Mouse (Mus musculus) liver, embryonic 11.5 days (tissue): ENCODE measurements around the gene Rnf187. TPM values are rescaled to one million over a fixed set of nuclear protein-coding genes. Genes with fewer than 3 reads are reported as not detected.
A peak's percentile ranks its signal among the peaks of the same experiment; 100 is the strongest.

Experiments used
- ATAC-seq: fragments of 200-750 bp; cut with Nextera tagmentation; replicated peaks from 2 replicates; pipeline ENCODE4 v1.8.0; 2017; ENCODE audit warnings: moderate number of reproducible peaks, mild to moderate bottlenecking, moderate TSS enrichment, moderate library complexity; ENCODE audit not compliant: low FRiP score
- DNase-seq: peaks from one replicate; pipeline ENCODE4 v3.0.0-alpha.2; 2017; ENCODE audit warnings: low spot score
- H3K27ac ChIP-seq: fragments of 300-500 bp; sonication (generic); 2 replicates; pipeline ENCODE4 v1.5.1; 2014; ENCODE audit warnings: mild to moderate bottlenecking, low read depth, low read length, control low read depth
- H3K27me3 ChIP-seq: fragments of 300-500 bp; sonication (generic); replicated peaks from 2 replicates; pipeline ENCODE4 v1.6.1; 2014; ENCODE audit warnings: low read length, mixed read lengths; ENCODE audit not compliant: control insufficient read depth, insufficient read depth
- H3K36me3 ChIP-seq: fragments of 300-500 bp; sonication (generic); 2 replicates; pipeline ENCODE4 v1.6.1; 2014; ENCODE audit warnings: mild to moderate bottlenecking, low read length, moderate library complexity, mixed read lengths; ENCODE audit not compliant: control insufficient read depth, insufficient read depth
- H3K4me1 ChIP-seq: fragments of 300-500 bp; sonication (generic); replicated peaks from 2 replicates; pipeline ENCODE4 v1.6.1; 2014; ENCODE audit warnings: low read length, mixed read lengths; ENCODE audit not compliant: control insufficient read depth, insufficient read depth
- H3K4me2 ChIP-seq: fragments of 300-500 bp; sonication (generic); 2 replicates; pipeline ENCODE4 v1.6.1; 2014; ENCODE audit warnings: mild to moderate bottlenecking, control low read depth, moderate library complexity
- H3K4me3 ChIP-seq: fragments of 300-500 bp; sonication (generic); 2 replicates; pipeline ENCODE4 v1.5.1; 2014; ENCODE audit warnings: low read depth, low read length, control low read depth
- H3K9ac ChIP-seq: fragments of 300-500 bp; sonication (generic); 2 replicates; pipeline ENCODE4 v1.6.1; 2014; ENCODE audit warnings: low read depth, low read length, control low read depth
- H3K9me3 ChIP-seq: fragments of 300-500 bp; sonication (generic); 2 replicates; pipeline ENCODE4 v1.6.1; 2016; ENCODE audit warnings: low read length, inconsistent platforms, mixed read lengths; ENCODE audit not compliant: control insufficient read depth
- whole genome bisulfite sequencing: fragments of 180-500 bp; shearing (Covaris S2); extraction: QIAGEN DNeasy Blood & Tissue Kit; methylation state at CpG from one replicate; pipeline ENCODE4 v1.1.7; 2014; 5-methylcytosine and 5-hydroxymethylcytosine counted together
- polyA plus RNA-seq: library from polyadenylated mRNA; unstranded; fragments of >200 nt; fragmentation: Nextera tagmentation; extraction: Ambion mirVana; gene quantifications from 2 replicates; pipeline ENCODE4 v1.2.1, GENCODE M21; 2014

The Rnf187 gene
- polyA plus RNA-seq, 1 experiment from 2014 or later = 229 TPM

DNA sequence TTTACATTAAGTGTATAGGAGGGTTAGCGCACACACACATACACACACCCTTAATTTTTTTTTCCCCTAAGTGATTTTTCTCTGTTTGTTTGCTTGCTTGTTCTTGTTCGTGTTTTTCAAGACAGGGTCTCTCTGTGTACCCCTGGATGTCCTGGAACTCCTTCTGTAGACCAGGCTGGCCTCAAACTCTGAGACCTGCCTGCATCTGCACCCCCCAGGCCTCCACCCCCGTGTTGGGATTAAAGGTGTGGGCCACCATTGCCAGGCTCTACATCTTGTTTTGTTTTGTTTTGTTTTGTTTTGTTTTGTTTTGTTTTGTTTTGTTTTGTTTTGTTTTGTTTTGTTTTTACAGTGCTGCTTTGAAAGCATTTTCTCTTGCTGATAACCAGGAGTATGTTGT, 8.6 kb upstream of the Rnf187 start:
- H3K9me3 ChIP-seq = no peaks in the 10 kb centered on the region
- no peaks in the 10 kb centered on the region; the same call in 1 of the 2 replicates for H3K4me1 ChIP-seq
- H3K4me3 ChIP-seq = no peak overlapping the region
- 72% methylated on average over 3 of the region's 3 CpGs for WGBS
- no peak overlapping the region for H3K27ac ChIP-seq
- H3K36me3 ChIP-seq = no peaks in the 10 kb centered on the region
- H3K9ac ChIP-seq = no peak overlapping the region
- H3K27me3 ChIP-seq = peaks cover 38% of the 10 kb centered on the region
- H3K4me2 ChIP-seq = no peak overlapping the region
- no peak for DNase-seq
- ATAC-seq = no peak

DNA sequence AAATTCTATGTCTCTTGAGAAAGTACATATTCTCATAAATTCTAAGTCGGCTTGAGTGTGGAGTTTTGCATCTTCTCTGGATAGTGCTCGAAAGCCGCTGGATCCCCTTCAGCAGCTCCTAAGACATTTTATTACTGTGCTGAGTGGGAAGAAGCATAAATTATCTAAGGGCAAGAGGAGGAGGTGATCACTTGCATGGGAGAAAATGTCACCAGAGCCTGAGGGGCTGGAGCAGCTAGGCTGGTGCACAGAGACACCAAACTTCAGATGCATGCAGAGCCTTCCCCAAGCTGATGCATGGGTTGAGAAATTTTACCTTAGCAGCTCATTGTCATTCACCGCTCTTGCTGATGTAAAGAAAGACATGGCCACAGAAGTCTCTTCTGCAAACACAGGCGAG, 5.4 kb upstream of the Rnf187 start:
- WGBS = 77% methylated on average over 5 of the region's 5 CpGs
- H3K9ac ChIP-seq = no peak overlapping the region
- no peak overlapping the region for H3K27ac ChIP-seq
- H3K4me1 ChIP-seq = no peaks in the 10 kb centered on the region
- no peak for DNase-seq
- no peak overlapping the region for H3K4me2 ChIP-seq
- ATAC-seq = no peak
- peaks cover 18% of the 10 kb centered on the region for H3K27me3 ChIP-seq
- H3K4me3 ChIP-seq = no peak overlapping the region
- no peaks in the 10 kb centered on the region for H3K9me3 ChIP-seq
- H3K36me3 ChIP-seq = no peaks in the 10 kb centered on the region

DNA sequence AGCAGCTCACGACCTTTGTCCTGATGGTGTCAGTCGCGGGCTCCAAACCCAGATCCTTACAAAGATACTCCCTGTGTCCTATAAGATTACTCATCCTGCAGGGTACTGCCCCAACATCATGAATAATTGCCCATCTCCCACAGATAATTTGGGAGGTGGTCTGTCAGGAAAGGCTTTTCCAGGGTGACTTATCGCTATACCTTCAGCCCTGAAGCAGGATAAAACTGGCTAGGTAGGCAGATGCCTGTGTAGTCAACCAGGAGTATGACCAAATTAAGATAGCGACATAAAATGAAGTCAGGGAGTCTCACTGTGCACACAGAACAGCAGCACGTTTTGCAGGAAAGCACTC, 348 bp upstream of the Rnf187 start:
- ATAC-seq = no peak
- no peak for DNase-seq

DNA sequence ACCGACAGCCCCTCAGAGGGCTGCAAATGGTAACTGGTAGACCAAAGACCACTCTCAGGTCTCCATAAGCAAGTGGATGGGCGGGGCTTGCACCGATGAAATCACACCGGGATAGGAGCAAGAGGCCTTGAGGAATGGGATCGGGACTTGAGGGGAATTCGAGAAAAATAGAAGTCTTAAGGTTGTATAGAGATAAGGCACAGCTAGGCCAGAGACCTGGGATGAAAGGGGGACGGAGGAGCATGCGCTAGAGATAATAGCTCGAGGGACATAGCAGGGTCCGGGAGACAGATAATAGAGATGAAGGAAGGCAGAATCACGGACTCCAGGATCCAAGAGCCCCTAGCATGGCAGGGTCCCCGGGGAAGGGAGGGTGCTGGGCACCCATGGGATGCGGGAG, 807 bp downstream of the Rnf187 start:
- H3K9ac ChIP-seq = peak overlapping the region; percentile 95
- 2% methylated on average over 13 of the region's 13 CpGs for WGBS
- peak; percentile 43 for DNase-seq
- peak overlapping the region; percentile 94 for H3K4me3 ChIP-seq
- H3K36me3 ChIP-seq = peaks cover 29% of the 10 kb centered on the region
- peak overlapping the region; percentile 91 for H3K27ac ChIP-seq
- no peaks in the 10 kb centered on the region for H3K9me3 ChIP-seq
- ATAC-seq = peak; percentile 24
- no peaks in the 10 kb centered on the region for H3K27me3 ChIP-seq
- H3K4me2 ChIP-seq = peak overlapping the region; percentile 84
- peaks cover 10% of the 10 kb centered on the region for H3K4me1 ChIP-seq

More for the DNA sequence above, 348 bp upstream of the Rnf187 start:
- Histone ChIP-seq H3K4me1 (peaks cover 10% of the 10 kb centered on the region), H3K36me3 (peaks cover 18% of the 10 kb centered on the region), H3K9me3 (no peaks in the 10 kb centered on the region), H3K9ac (peak overlapping the region; percentile 95; the same call in 1 of the 2 replicates), H3K4me3 (peak overlapping the region; percentile 94), H3K4me2 (peak overlapping the region; percentile 84), H3K27ac (no peak overlapping the region), H3K27me3 (no peaks in the 10 kb centered on the region)
- 17% methylated on average over 6 of the region's 6 CpGs for WGBS

DNA sequence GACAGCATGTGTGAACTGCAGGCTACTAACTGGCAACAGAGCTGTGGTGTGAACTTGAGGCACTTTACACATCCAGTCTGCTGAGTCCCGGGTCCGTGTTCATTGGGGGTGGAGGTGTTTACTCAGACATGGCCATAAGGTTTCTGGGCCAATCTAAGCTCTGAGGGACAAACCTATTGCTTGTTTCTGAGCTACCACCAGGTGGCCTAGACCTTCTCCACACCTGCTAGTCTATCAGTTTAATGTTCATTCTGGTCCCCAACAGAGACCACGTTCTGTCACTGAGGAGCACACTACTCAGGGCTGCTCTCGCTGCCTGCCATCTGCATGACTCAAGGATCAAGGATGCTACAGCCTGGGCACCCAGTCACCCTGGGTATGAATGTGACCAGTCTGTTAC, 7.1 kb downstream of the Rnf187 start:
- Histone ChIP-seq H3K36me3 (peaks cover 36% of the 10 kb centered on the region), H3K4me2 (no peak overlapping the region), H3K9ac (no peak overlapping the region), H3K27me3 (no peaks in the 10 kb centered on the region), H3K27ac (no peak overlapping the region), H3K4me1 (peaks cover 27% of the 10 kb centered on the region), H3K9me3 (no peaks in the 10 kb centered on the region), H3K4me3 (no peak overlapping the region)
- DNase-seq (no peak), ATAC-seq (no peak)
- WGBS = 75% methylated on average over 4 of the region's 4 CpGs

DNA sequence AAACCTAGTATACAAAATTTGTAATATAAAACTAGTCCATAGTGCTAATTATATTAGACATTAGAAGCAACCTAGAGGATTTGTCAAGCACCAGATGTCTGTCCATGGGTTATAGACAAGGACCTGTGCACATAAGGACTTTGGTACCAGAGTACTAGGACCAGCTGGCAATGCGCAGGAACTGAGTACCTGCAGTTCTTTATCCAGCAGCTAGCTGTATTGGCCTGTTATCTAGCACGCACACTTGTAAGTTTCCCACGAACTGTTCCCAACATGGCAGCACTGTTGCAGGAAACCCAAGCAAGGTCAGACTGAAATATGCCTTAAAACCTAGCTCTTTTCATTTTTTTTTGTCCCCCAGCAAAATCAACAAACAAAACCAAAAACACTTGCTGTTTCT, 8.5 kb downstream of the Rnf187 start:
- Histone ChIP-seq H3K4me1 (peaks cover 27% of the 10 kb centered on the region), H3K36me3 (peaks cover 30% of the 10 kb centered on the region), H3K9ac (no peak overlapping the region), H3K4me3 (no peak overlapping the region), H3K4me2 (no peak overlapping the region), H3K9me3 (no peaks in the 10 kb centered on the region), H3K27me3 (no peaks in the 10 kb centered on the region), H3K27ac (peak overlapping the region; percentile 30; the same call in 1 of the 2 replicates)
- peak; percentile 44 for ATAC-seq
- no peak for DNase-seq
- WGBS = 53% methylated on average over 3 of the region's 3 CpGs

DNA sequence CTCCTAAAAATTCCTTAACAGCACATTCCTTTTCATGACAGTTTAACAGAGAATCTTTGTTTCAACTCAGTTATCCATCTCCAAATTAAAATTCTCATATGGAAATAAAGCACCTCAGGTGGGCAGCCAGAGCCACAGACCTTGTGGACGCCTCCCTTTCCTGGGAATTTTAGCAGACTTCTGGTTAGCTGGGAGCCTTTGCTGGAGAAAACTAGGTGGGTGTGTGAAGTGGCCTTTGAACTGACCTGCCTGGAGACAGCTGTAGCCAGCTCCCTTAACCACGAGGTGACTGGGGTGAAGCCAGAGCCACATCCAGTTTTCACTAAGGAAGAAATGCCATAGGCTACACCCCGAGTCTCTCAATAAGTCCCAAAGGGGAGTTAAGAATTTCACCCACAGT, 9.1 kb downstream of the Rnf187 start:
- H3K9me3 ChIP-seq = no peaks in the 10 kb centered on the region
- H3K36me3 ChIP-seq = peaks cover 27% of the 10 kb centered on the region
- H3K9ac ChIP-seq = peak overlapping the region; percentile 31; the same call in 1 of the 2 replicates
- WGBS = 50% methylated on average over 3 of the region's 3 CpGs
- no peak overlapping the region for H3K4me3 ChIP-seq
- DNase-seq (no peak), ATAC-seq (no peak)
- no peak overlapping the region for H3K4me2 ChIP-seq
- H3K4me1 ChIP-seq = peaks cover 27% of the 10 kb centered on the region
- no peak overlapping the region for H3K27ac ChIP-seq
- no peaks in the 10 kb centered on the region for H3K27me3 ChIP-seq

DNA sequence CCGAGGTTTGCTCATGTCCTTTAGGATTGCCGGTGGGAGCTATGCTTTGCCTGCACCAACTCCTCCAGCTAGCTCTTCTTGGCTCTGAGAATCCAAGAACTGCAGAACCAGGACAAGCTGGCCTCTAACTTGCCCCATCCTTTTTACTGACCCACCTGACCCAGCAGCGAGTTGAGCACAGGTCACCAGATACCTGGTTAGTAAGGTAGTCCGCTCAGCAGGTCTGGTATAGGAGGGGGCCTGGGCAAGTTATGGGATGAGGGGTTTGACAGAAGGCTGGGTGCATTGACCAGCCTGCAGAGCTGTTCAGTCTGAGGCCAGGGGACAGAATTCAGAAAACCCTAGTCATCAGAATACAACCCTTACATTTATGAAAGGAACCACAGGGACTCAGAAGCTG, 9.7 kb downstream of the Rnf187 start:
- no peak for ATAC-seq
- Histone ChIP-seq H3K36me3 (peaks cover 22% of the 10 kb centered on the region), H3K27ac (no peak overlapping the region), H3K9me3 (no peaks in the 10 kb centered on the region), H3K27me3 (no peaks in the 10 kb centered on the region), H3K4me3 (no peak overlapping the region), H3K4me2 (no peak overlapping the region), H3K9ac (no peak overlapping the region; the same call in 1 of the 2 replicates), H3K4me1 (peaks cover 27% of the 10 kb centered on the region)
- no peak for DNase-seq
- WGBS = 63% methylated on average over 4 of the region's 4 CpGs

DNA sequence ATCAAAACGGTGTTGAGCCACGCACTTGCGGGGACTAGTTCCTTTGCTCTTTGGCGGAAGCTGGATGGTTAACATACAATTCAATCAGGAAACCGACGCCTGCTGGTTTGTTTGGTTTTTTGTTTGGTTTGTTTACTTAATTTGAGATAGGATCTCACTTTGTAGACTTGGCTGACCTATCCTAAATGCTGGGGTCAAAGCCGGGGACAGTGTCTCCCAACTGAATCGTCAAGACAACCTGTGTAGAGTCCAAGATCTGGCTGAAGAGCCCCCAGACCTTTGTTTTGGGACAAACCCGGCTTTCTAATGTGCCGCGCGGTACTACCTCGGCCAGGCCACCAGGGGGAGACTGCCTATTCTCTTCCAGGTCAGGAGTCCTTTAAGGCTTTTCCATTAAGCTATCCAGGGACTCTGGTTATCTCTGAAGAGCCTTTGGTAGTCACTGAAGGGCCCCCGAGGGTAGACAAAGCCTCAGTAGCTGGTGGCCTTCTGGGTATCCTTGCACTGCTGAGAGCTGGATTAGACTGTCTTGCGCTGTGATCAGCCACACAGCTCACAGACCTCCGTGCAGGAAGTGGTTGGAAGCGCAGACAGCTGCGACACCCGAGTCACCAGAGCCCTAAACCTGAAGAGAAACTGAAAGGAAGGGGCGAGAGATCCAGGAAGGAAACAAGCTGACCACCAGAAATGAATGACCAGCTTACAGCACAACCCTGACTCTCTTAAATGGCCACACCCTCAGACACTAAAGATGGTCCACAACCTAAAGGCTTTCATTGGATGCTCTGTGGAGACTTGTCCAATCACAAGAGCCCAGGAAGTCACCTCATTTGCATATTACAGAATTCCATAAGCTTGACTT, 10.7 kb downstream of the Rnf187 start:
- 14% methylated on average over 20 of the region's 20 CpGs for WGBS
- H3K9ac ChIP-seq = peak overlapping the region; percentile 73
- no peaks in the 10 kb centered on the region for H3K27me3 ChIP-seq
- ATAC-seq = peak; percentile 79
- H3K27ac ChIP-seq = peak overlapping the region; percentile 90
- peaks cover 12% of the 10 kb centered on the region for H3K36me3 ChIP-seq
- H3K4me1 ChIP-seq = peaks cover 27% of the 10 kb centered on the region
- DNase-seq = peak; percentile 84
- H3K4me2 ChIP-seq = peak overlapping the region; percentile 81
- H3K9me3 ChIP-seq = no peaks in the 10 kb centered on the region
- H3K4me3 ChIP-seq = peak overlapping the region; percentile 51
